Comparison of ENCODE assay signal across 8 mouse cellular contexts in the genomic region with DNA sequence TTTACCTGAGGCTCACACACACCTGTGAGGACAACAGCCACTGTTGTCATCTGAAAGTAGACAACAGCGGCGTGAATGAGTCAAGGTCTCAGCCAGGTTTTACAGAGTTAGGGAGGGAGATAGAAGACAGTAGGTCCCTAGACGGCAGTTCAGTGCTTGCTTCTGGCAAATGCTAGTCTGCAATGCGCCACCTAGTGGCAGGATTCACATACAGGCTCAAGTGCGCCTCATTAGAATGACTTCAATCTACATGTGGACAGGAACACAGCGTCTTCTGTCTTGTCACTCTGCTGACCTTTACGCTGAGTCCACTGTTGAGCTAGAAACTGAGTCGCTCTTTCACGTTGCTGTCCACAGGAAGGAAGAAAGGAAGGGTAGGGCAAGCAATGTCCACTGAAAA.
DNase-seq lines count a peak whose midpoint lies in the region; ATAC-seq and TF ChIP-seq lines count a peak whose summit lies in the region.

No protein-coding gene starts in this region.

- peak; percentile 83 for TF ChIP-seq CTCF in forebrain, postnatal 0 days (IDR thresholded peaks at IDR 0.05; ENCODE audit: low read depth)

- H3K4me1 ChIP-seq in forebrain, postnatal 0 days (ENCODE audit: insufficient read depth), result no peaks in the 10 kb centered on the region
- H3K4me1 ChIP-seq in kidney, embryonic 15.5 days, result peaks cover 20% of the 10 kb centered on the region
- 0 out of 2 replicates have a peak, but pooled peaks cover 4% of the 10 kb centered on the region for H3K4me1 ChIP-seq in liver, embryonic 13.5 days (replicated peaks)

- no peaks in the 10 kb centered on the region for H3K36me3 ChIP-seq in forebrain, postnatal 0 days (ENCODE audit: insufficient read depth)
- no peaks in the 10 kb centered on the region for H3K36me3 ChIP-seq in kidney, embryonic 15.5 days
- H3K36me3 ChIP-seq in liver, embryonic 13.5 days, result no peaks in the 10 kb centered on the region

- no peak overlapping the region for H3K4me2 ChIP-seq in forebrain, postnatal 0 days (ENCODE audit: low read depth)
- no peak overlapping the region for H3K4me2 ChIP-seq in kidney, embryonic 15.5 days
- no peak overlapping the region for H3K4me2 ChIP-seq in liver, embryonic 13.5 days

- peak; percentile 76 for DNase-seq in urinary bladder, postnatal 14 days (ENCODE audit: low spot score)
- DNase-seq in urinary bladder, postnatal 10 days (ENCODE audit: low spot score), result no peak
- peak; percentile 76 for DNase-seq in c-Kit-positive CD71-negative TER-119-negative erythroid progenitor cells, embryonic 14.5 days (ENCODE audit: low read depth)
- DNase-seq in forebrain, postnatal 0 days, result peak; percentile 70
- DNase-seq in liver, embryonic 13.5 days, result peak; percentile 54
- peak; percentile 51 for DNase-seq in ovary, postnatal 14 days (ENCODE audit: low spot score)
- peak; percentile 76 for DNase-seq in thymus, postnatal 0 days (ENCODE audit: low spot score)

- H3K9ac ChIP-seq in forebrain, postnatal 0 days, result no peak overlapping the region
- H3K9ac ChIP-seq in kidney, embryonic 15.5 days, result no peak overlapping the region
- no peak overlapping the region for H3K9ac ChIP-seq in liver, embryonic 13.5 days

- no peaks in the 10 kb centered on the region for H3K27me3 ChIP-seq in forebrain, postnatal 0 days (ENCODE audit: insufficient read depth, low read length)
- H3K27me3 ChIP-seq in kidney, embryonic 15.5 days, result peaks cover 4% of the 10 kb centered on the region; the same call in 1 of the 2 replicates
- no peaks in the 10 kb centered on the region for H3K27me3 ChIP-seq in liver, embryonic 13.5 days

- no peak overlapping the region for H3K4me3 ChIP-seq in forebrain, postnatal 0 days (ENCODE audit: low read depth, low read length)
- no peak overlapping the region for H3K4me3 ChIP-seq in kidney, embryonic 15.5 days (replicated peaks)
- no peak overlapping the region for H3K4me3 ChIP-seq in liver, embryonic 13.5 days (replicated peaks)

- no peak overlapping the region for H3K27ac ChIP-seq in forebrain, postnatal 0 days (ENCODE audit: low read depth, low read length)
- H3K27ac ChIP-seq in kidney, embryonic 15.5 days, result no peak overlapping the region
- H3K27ac ChIP-seq in liver, embryonic 13.5 days, result no peak overlapping the region

- no peak for ATAC-seq in forebrain, postnatal 0 days
- 0 out of 2 replicates have a peak, but pooled peaks have one; percentile 31 for ATAC-seq in kidney, embryonic 15.5 days (replicated peaks; ENCODE audit: low FRiP score)
- peak; percentile 55 for ATAC-seq in liver, embryonic 13.5 days (ENCODE audit: low read depth)

- no peaks in the 10 kb centered on the region for H3K9me3 ChIP-seq in forebrain, postnatal 0 days (ENCODE audit: low read length)
- H3K9me3 ChIP-seq in kidney, embryonic 15.5 days (replicated peaks), result no peaks in the 10 kb centered on the region
- H3K9me3 ChIP-seq in liver, embryonic 13.5 days (replicated peaks), result no peaks in the 10 kb centered on the region

- WGBS in forebrain, postnatal 0 days, result 41% methylated on average over 9 of the region's 9 CpGs
- 31% methylated on average over 9 of the region's 9 CpGs for WGBS in kidney, embryonic 15.5 days
- WGBS in liver, embryonic 13.5 days (ENCODE audit: insufficient replicate concordance), result 13% methylated on average over 9 of the region's 9 CpGs
